Mouse (Mus musculus): ENCODE results near the gene Nr2f2.

Gene Nr2f2

DNA sequence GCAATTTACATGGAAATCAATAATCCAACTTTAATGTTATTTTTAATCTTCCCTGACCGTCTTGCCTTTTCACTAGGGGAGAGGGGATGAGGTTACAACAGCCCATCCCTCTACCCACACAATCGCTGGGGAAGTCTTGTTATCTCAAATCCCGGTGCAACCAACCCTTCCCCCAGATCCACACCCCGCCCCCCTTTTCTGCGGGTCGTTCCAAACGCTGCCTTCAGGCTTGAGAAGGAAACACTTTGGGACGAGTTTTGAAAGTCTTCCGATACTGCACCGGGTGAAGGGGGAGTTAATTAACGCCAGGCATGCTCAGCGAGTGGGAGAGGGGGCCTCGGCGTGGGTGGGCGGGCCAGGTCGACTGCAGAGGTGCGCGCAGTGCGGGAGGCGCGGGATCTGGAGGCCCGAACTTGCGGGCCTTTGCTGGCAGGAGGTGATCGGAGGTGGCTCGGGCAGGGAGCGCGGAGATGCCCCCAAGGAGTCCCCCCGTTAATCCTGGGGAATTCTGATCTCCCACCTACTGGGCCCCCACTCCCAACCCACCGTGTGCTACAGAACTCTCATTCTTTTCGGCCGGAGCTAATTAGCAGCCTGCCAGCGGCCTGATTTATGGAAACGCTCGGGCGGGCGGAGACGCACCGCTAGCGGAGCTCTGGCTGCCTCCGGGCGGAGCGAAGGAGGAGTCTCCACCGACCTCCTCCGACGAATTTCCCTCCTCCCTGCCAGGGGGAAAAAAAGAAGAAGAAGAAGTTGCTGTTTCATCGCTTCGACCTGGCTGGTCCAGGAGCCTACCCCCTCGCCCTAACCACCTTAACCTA is 35.1 kb downstream of the Nr2f2 start:
- DNase-seq, result no peak

DNA sequence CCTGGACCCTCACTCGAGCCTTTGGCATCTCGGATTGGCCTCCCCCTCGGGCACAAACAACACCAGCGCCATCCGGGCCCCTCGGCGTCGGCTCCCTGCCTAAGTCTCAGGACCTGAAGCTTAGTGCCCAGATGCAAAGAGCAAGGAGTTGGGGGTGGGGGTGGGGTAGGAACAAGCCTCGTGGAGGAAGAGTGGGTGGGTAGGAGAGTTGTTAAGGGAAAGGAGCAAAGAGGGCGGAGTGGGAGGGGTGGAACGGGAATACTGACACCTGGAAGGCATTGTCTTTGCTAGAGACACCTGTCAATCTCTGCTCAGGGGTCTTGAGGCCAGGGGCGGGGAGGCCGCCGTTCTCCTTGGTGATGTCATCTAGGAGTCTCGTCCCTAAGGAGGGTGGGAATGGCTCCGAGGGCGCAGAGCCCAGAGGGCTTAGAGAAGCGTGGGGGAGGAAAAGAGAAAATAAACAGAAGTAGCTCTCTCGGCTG is 35.7 kb downstream of the Nr2f2 start:
- no peak for DNase-seq

DNA sequence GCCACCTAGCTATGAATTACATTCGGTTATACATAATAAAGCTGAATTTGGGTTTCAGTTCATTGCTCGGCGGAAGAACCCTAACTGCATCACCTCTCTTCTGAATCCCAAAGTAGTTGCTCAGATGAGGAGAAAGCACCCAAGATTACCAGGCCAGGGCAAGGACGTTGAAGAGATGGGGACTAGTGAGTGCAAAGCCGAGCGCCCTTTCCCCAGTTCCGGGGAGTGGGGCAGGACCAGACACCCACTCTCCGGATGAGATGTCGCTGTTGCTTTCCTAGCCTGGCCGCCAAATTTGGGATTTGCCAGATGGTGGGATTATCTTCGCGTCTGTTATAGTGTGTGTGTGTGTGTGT is 36.4 kb downstream of the Nr2f2 start:
- no peak for DNase-seq

DNA sequence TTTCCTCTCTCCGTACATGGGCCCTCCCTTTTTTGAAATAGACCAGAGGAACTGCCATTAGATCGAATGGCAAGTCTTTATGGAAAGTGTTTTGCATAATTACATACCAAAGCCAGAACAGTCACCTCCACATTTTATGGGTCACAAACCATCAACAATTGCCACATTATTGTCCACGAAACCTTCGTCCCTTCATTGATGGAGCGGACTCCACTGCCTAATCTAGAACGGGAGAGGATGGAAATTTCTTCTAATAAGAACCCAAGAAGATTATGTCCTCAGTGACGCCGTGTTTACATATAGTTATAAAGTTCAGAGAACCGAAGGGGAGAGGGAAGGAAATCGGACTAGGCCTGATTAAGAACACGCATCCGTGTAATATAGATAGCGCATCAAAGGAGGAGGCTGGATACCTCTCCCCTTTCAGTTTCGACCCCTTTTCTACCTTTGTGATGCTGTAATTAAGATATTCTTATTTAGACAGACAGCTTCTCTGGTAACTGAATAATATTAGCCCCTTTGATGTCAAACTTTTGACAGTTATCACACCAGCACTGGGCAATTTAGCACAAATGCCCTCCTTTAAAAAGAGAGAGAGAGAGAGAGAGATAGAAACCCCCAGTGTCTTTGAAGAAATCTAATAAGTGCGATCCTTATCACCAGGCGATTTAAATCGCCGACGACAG is 36.9 kb downstream of the Nr2f2 start:
- no peak for DNase-seq

DNA sequence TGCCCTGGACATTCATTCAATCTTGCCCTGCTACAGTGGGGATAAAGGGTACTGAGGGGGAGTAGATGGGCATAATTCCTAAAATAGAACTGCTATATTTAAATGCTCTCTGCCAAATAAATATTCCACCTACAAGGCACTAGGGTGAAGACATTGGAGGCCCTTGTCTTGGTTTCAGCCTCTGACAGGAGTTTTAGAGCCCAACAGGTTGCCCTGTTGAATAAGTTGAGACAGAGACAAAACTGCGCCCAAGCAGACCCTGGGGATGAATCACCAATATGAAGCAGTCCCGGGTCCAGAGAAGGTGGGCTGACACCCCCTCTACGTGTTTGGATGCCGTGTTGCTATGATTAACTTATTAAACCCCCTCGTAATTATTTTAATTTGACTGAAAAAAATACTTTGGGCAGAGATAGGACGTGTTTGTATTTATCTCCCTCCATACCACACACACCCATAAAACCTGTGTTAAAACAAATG is 37.5 kb downstream of the Nr2f2 start:
- DNase-seq, result no peak

DNA sequence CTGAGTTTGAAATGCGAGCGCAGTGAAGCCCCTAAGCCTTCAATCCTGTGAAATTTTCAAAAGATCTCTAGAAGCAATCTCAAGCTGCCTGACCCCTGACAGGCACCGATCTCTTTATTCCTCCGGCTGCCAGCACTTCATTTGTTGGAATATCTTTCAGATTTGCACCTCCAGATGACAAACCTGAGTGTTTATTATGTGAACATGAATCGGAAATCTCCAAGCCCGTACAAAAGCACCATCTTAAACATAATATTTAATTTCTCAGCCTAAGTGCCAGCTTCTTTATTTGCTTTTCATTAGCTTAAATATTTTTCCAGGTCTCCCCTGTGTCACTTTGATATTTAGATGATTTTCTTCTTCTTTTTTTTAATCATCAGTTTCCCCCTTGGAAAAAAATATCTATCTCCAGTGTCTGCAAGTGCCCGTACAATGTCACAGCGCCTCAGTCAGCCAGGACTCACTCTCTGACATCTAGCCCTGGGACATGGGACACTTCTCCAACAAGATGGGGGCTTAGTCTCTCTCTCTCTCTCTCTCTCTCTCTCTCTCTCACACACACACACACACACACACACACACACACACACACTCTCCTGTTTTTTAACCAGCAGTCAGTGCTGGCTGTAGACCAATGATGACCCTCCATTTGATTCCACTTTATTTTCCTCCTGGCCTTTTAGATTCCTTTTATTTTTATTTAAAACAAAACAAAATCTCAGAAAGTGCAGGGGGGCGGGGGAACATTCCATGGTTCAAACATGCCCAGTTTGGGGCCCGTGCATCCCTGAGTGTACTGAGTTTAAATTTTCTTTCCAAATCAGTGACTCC is 38.1 kb downstream of the Nr2f2 start:
- DNase-seq, result no peak

DNA sequence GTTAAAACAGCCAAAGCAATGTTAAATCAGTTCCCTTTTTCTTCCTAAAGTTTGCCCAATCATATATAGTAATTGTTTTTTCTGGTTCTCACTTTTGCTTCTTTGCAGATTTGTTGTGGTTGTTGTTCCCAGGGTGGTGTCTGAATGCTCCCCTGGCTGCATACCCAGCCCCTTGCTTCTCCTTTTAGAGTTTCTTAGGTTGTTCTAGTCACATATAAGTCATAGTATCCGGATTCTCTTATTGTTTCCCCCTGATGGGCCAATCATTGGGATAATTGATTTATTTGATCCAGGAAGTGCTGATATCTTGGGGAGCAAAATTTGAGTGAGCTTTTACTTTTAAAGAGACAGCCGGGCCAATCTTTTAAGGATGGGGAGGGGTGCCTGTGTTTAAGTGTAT is 39.3 kb downstream of the Nr2f2 start:
- no peak for DNase-seq

DNA sequence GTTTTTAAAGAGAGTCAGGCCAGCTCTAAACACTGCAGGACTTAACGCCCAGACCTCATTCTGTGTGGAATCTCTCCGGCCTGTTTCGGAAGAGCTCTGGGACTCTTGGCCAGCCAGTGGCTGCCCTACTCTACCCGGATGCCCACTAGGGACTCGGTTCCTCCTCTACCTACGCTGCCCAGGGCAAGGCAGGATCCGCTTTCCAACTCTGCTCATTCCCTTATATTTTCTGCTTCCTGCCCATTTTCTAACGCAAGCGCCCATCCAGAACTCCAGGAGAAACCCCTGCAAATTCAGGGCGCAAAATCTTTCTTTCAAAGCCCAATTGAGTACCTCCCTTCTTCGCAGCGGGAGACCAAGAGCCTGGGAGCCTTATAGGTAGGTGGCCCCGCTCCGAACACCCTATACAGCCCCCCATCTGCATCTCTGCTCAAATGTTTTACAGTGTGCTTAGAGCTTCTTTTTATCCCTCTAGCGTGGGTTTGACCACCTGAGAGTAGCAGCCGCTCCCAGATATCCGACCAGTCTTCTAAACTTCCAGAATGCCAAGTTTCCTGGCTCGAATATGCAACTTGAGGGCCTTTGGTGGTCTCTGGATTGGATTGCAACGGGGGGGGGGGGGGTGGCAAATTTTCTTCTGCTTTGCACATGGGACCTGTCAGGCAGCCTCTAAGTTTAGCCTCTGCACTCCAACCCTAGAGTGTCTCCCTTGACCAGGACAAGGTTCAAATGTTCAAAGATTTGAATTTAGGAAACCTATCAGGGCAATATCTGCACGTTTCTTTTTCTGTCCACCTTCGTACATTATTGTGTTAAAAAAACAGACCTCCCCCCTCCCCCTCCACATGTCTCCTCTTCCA is 40.1 kb downstream of the Nr2f2 start:
- DNase-seq, result no peak

DNA sequence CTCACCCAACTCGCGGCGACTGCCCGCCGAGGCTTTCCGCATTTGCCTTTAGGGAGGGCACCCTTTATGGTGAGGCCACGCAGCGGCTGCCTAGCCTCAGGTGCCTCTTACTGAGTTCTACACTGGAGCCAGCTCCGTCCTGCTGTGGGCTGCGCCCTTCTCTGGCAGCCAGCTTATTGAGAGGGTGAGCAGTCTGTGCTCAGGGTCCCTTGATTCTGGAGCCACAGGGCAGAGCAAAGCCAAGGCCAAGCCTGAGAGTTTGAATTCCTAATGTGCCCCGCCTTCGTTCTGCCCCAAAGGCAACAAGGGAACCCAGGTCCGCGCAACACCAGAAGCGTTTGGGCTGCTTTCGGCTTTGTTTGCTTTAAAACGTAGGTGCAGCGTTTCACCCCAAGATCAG is 41.2 kb downstream of the Nr2f2 start:
- no peak for DNase-seq

DNA sequence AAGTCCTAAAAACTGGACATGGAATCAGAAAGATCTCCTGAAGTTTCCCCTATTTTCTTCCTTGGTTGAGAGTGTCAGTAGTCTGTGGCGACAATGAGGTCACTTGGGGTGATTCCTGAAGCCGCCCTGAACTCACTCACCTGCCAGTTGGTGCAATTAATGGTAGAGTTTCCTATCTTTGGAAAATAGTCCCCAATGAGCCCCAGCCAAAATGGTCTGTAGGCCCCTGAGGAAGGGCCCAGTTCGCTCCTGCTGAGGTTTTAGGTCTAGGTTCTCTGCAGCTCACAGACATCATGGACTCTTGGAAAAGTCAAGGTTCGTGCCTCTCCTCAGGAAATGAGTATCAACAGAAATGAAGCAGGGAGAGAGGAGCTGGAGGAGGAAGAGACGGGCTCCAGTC is 42.0 kb downstream of the Nr2f2 start:
- no peak for DNase-seq

DNA sequence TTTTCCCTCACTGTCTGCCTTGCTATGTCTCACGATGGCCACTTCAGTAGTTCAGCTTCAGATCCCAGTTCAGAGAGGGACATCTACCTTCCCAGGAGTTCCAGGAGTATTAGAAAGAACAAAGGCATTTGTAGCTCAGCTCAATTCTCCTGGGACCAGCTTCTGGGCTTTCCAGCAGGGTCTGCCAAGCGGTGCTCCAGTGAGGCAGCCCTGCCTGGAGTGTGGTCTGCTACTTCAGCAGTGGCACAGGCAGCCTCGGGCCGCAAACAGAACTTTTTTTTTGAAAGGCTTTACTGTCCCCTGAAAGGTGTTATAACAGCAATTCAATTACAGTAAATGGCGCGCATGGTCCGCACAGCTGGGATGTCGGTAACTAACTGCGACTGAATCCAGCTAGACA is 42.5 kb downstream of the Nr2f2 start:
- no peak for DNase-seq

DNA sequence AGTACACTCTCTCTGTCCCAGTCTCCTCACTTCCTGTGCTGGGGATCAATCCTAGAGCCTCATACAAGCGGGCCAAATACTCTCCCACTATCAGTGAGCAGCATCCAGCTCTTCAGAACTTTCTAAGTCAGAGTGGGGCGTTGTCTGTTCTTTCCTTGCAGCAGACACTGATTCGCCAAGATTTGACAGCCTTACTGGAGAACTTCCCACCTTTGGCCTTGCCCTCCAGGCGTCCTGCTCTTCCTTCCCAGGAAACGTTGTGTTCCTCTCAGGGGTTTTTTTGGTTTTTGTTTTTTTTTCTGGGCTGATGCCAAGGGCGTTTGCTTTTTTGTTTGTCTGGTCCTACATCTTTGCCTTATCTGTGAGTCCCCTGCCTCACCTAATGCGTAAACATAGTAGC is 60.8 kb downstream of the Nr2f2 start:
- DNase-seq, result no peak

DNA sequence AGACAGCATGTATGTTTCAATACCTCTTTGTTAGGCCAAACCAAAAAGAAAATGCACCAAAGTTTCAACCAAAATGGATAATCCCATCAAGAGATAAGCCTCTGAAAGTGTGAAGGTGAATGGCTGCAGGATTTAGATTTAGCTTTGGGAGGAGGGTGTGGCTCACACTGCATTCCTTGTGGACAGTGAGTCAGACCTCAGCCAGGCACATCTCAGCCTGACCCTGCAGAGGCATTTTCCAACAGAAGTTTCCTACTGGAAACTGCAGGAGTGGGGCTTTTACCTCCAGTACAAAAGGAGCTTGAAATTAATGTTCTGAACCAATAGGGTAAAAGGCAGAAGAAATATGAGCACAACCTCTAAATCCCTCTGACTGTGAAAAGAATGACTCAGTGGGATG is 62.1 kb downstream of the Nr2f2 start:
- no peak for DNase-seq
